Mouse (Mus musculus) mammary gland, adult 2 months (tissue): ENCODE measurements around the gene Exosc2. TPM values are rescaled to one million over a fixed set of nuclear protein-coding genes. Genes with fewer than 3 reads are reported as not detected.

Experiments used
- polyA plus RNA-seq: library from polyadenylated mRNA; depleted of rRNA; stranded (reverse); fragments of >200 nt; gene quantifications from 2 replicates; pipeline ENCODE4 v1.2.3, GENCODE M21; 2012; ENCODE audit warnings: low replicate concordance; rRNA removed

Exosc2 gene
- polyA plus RNA-seq, result 8.6 and 13.3 TPM in 2 replicates

GRCm38 (mm10) chr2:31670551-31671035 lies at the start of gene Exosc2:
TSS of gene Exosc2 (plus strand) at chr2:31670715.

GRCm38 (mm10) chr2:31639901-31640608 lies 30.5 kb upstream of the Exosc2 start, which contains the start of gene Prdm12:
TSS of gene Prdm12 (plus strand) at chr2:31640037.

GRCm38 (mm10) chr2:31688074-31688925 lies 17.8 kb downstream of the Exosc2 start, which contains the start of gene Abl1:
TSS of gene Abl1 (plus strand) at chr2:31688376.

Other genes starting within 250 kb of the Exosc2 start
- gene Ass1, start 200.5 kb upstream of the Exosc2 start, polyA plus RNA-seq, result 15.4 and 22.2 TPM in 2 replicates
- 13.6 and 44.9 TPM in 2 replicates for gene Fubp3, start 98.1 kb upstream of the Exosc2 start, polyA plus RNA-seq
- gene Prdm12, start 30.7 kb upstream of the Exosc2 start, polyA plus RNA-seq, result not detected in 2 replicates
- 52.8 and 60.6 TPM in 2 replicates for gene Abl1, start 17.7 kb downstream of the Exosc2 start, polyA plus RNA-seq
- gene Qrfp, start 139.9 kb downstream of the Exosc2 start, polyA plus RNA-seq, result 0.37 and 0.88 TPM in 2 replicates
- 0.14 and 0.35 TPM in 2 replicates for gene Fibcd1, start 175.3 kb downstream of the Exosc2 start, polyA plus RNA-seq
- gene Lamc3, start 216.6 kb downstream of the Exosc2 start, polyA plus RNA-seq, result 21.2 and 29.6 TPM in 2 replicates